Mouse (Mus musculus): Measurements from ENCODE around the gene Ubald1.

DNA sequence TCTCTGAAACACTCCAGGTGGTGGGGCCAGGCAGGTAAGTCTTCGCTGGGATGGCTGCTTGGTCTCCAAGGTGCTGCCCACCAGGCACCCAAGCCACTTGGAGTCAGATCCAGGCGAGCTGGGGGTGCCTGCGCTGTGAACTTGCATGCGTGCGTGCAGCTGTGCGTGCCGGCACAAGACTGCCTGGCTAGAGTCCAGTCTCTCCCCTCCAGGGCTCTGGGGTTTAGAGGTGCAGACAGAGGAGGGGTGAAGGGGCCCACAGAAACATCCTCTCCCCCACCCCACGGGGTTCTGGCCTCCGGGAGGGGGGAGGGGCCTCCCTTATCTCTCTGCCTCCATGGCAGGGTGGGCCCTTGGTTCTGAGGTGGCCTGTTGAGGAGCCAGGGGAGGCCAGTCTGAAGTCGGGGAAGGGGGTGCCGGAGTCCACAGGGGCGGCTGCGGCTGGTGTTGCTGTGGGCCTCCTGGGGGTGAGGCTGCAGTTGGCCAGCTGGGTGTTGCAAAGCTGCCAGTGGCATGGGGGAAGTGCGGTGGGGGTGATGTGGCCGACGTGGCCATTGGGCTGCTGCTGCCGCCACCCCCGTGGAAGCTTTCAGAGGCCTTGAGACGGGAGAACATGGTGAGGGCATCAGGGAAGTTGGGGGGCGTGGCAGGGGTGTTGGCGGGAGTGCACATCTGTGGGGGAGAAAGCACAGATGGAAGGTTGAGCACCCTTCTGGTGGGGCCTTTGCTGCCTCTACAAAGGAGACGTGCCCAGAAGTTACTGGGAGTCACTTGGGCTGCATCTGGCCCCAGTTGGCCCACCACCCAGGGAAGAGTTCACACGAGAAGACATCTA lies 4.7 kb downstream of the Ubald1 start:
- TF ChIP-seq POLR2A (IDR thresholded peaks at IDR 0.05; ENCODE audit: borderline replicate concordance, extremely low read depth, low read depth, low read length) (no peak), CTCF (IDR thresholded peaks at IDR 0.05; ENCODE audit: insufficient read depth, low read length) (no peak)
